Mouse (Mus musculus) erythroblast, embryonic 14.5 days (primary cell): Measurements from ENCODE around the gene Mettl7a1.

Experiments
- GATA1 ChIP-seq: IDR thresholded peaks from 2 replicates; pipeline ENCODE4 v1.6.1; 2012; ENCODE audit warnings: low read length, inconsistent platforms, mixed read lengths
- TAL1 ChIP-seq: IDR thresholded peaks from 3 replicates; pipeline ENCODE4 v1.6.1; 2012; ENCODE audit warnings: low read length, inconsistent platforms, mixed read lengths

DNA sequence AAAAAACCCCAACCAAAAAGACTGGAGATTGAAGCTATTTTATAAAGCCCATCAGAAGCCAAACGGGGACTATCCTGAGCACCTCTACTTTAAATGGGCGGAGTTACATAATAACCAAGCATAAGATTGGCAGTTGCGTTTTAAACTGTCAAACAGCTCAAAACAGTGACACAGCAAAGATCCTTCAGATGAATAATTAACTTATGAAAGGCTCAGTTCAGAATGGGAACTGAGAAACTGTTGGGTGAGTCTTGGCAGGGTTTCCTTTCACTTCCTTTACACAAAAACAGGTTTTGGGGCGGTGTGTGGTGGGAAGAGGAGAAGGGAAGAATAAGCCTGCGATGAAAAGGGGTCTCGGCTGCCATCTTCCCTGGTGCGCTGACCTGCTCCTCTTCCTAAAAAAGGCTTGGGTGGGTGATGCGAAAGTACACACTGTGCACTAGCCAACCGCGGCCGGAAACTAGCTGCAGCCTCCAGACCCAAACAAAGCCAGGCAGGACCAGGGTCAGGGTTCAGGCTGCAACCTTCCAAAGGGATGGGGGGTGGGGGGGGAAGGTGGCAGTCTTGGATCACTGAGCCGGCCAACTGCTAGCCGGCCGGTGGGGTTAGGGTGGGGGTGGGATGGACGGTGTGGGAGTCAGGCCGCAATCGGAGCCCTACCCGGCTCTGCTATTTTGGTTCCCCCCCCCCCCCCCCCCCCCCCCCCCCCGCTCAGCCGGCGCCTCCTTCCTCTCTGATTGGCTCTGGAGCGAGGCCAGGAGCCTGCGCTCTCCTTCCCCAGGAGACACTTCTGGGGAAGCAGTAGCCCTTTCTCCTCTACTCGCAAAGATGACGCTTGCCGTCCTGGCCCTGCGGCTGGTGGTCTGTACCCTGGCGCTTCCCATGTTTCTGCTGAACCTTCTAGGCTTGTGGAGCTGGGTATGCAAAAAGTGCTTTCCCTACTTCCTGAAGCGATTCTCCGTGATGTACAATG is at the start of gene Mettl7a1:
- TF ChIP-seq GATA1 (no peak), TAL1 (no peak)
